Mouse (Mus musculus) liver, embryonic 14.5 days (tissue): ENCODE results near the gene Sox30.

Experiments
- CTCF ChIP-seq: IDR thresholded peaks from 2 replicates; pipeline ENCODE4 v1.5.1; 2016; ENCODE audit warnings: antibody characterized with exemption, low read depth, control low read depth
- EP300 ChIP-seq: IDR thresholded peaks from 2 replicates; pipeline ENCODE4 v1.6.1; 2016; ENCODE audit warnings: antibody characterized with exemption, low read depth

DNA sequence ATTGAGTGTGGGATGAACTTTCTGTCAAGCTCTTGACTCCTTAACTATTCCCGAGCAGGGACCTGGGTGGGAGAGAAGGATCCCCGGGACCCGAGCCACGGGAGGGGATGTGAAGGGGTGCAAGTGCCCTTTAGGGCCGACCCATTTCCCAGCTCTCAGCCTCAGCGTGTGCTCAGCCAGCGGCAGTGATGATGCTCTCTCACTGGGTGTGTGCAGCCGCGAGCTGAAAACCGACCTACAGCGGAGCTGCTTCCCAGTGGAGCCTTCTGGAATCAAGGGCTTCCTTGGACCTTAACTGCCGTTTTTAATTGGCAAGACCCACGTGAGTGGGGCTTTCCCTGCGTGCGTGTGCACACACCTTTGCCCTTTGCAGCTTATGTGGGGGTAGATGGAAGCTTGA lies 58.8 kb downstream of the Sox30 start:
- TF ChIP-seq CTCF: no peak
- TF ChIP-seq EP300: no peak
